Mouse (Mus musculus): ENCODE measurements around the gene Syt17. TPM values are rescaled to one million over a fixed set of nuclear protein-coding genes. Genes with fewer than 3 reads are reported as not detected.

Syt17 gene
- polyA plus RNA-seq (2017; shearing (Covaris generic)): under 1 TPM in 1 of 2 experiments, not detected in 1; 0.24 TPM

DNA sequence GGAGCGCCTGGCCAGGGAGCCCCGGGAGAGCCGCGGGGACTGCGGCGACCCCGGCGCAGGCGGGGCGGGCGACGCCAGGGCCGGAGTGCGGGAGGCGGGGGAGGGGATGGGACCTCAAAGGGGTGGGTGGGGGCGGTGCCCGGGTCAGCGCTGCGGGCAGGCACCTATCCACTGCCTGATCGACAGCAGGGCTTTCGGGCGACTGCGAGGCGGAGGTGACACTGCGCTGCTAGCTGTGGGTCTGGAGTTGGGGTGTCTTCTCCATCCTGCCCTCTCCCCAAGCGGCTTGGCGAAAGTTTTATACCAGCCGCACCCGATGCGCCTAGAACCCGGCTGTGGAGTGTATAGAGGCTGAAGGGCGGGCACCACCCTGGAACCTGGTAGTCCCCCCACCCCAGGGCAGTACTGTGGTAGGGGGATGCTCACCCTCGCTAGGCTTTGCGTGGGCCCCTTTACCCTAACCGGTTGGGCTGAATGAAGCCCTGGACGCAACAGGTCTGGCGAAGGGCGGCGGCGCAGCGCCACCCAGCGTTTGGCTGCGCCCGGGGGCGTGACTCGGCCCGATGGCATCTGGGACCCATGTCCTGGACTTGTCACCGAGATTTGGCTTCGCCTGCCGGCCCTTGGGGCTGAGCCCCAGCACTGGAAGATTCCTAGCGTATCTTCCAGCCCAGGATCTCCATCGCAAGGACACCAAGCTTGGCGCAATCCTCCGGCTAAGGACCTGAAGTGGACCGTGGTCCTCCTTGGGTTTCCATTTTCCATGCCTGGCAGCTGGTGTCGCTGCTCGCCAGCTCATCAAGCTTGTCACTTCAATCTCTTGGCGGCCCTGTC lies at the start of gene Syt17:
Syt17 (minus strand) TSS at position 89 of the 834 bp plus-strand sequence.
- no peak for ATAC-seq

DNA sequence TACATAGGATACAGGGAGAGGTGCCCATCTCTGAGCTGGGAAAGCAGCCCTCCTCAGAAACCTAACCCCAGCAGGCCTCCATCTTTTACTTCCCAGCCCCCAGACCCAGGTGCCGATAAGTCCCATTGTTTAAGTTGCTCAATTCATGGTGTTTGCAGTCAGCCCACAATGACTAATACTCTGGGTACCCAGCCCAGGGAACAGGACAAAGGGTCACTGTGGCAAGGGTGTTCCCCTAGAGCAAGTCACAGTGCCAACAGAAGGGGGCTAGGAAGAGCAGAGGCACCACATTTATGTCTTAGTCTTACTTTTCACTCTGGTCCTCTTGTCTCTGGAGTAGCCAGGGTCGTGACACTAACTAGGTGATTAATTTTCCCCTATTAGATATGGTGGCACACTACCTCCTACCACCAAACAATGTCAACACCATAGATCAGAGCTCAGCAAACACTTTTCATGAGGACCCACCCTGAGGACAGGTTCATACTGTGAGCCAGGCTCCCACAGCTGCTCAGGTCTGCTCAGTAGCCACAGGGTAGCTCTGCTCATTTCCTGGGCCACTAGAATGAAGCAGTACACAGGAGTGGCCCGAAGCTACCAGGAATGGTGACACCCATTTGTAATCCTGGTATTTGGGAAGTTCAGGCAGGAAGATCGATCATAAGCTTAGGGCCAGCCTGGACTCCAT lies 47.0 kb upstream of the Syt17 start:
- ATAC-seq: no peak

DNA sequence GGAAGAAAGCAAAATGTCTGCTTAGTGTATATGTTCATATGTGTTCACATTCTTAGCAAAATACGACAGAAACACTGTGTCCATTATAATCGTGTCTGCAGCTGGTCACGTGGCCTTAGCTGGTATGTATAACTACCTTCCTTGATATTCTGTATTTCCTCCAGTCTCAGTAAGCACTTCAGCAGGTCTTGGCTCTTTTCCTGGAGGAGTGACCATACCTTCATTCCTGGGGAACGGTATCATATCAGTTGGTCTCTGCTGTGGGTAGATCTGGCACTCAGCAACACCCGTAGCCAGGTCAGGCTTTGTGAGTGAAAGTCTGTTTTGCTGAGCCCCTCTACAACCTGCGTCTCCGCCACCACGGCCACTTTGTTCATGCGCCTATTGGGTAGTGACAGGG lies 45.9 kb upstream of the Syt17 start:
- no peak for ATAC-seq

DNA sequence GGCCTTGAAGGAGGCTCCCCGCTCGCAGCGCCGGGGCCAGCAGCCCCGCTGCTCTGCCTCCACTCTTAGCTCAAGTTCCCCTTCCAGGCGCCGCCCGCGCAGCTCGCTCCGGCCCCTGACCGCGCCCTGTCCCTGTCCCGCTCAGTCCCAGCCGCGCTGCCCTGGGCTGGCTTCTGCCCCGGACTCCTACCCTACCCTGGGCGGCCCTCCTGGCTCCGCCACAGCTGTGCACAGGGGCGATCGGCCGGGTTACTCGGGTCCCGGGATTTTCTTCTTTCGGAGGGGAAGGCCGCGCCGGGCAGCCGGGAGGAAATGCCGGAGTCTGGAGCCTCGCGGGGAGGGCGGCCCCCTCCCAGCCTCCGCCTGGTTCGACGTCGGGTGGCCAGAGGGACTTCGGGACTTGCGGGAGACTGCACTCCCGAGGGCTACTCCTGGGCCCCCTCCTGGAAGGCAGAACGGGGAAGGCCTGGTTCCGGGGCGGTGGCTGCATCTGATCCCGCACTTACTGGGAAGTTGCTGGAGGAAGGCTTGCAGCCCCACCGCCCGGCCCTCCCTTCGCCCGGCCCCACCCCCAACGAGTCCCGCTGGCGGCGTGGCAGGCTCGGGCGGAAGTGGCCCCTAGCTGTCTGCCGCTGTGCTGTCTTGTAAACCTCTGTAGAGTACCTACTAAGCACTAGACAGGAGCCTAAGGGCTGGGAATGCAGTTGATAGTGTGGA lies 43.6 kb upstream of the Syt17 start, which contains the start of gene Itpripl2:
Itpripl2 (minus strand) TSS at position 545 of the 717 bp plus-strand sequence.
- ATAC-seq: peak; percentile 84

DNA sequence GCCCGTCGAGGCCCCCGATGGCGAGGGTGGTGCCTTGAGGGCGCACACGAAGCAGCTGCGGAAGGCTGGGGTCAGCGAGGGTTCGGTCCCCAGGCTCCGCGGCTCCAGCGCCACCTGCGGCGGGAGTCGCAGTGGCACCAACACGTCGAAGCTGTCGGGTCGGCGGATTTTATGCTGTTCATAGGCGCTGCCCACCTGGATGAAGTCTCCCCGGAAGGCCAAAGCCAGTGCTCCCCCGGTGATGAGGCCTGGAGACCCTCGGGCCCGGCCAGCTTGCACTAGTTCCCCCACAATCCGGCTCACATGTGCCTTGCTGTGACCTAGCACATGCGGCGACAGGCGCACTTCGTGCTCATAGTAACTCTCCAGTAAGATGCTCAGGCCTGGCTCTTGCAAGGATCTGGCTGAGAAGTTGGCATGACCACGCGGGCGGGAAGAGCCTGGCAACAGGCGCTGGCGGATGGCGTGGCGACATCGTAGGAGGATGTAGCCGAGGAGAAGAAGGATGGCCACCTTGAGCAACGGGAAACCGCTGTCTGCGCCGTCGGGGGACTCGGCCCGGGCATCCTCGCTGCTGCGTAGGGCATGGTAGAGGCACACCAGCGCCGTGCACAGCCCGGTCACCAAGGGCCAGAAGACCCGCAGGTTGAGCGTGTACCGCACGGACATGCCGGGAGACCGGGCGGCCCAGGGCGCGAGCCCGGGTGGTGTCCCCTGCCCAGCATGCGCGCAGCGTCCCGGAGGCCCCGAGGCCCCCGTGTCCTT lies 42.8 kb upstream of the Syt17 start:
- ATAC-seq: peak; percentile 7

DNA sequence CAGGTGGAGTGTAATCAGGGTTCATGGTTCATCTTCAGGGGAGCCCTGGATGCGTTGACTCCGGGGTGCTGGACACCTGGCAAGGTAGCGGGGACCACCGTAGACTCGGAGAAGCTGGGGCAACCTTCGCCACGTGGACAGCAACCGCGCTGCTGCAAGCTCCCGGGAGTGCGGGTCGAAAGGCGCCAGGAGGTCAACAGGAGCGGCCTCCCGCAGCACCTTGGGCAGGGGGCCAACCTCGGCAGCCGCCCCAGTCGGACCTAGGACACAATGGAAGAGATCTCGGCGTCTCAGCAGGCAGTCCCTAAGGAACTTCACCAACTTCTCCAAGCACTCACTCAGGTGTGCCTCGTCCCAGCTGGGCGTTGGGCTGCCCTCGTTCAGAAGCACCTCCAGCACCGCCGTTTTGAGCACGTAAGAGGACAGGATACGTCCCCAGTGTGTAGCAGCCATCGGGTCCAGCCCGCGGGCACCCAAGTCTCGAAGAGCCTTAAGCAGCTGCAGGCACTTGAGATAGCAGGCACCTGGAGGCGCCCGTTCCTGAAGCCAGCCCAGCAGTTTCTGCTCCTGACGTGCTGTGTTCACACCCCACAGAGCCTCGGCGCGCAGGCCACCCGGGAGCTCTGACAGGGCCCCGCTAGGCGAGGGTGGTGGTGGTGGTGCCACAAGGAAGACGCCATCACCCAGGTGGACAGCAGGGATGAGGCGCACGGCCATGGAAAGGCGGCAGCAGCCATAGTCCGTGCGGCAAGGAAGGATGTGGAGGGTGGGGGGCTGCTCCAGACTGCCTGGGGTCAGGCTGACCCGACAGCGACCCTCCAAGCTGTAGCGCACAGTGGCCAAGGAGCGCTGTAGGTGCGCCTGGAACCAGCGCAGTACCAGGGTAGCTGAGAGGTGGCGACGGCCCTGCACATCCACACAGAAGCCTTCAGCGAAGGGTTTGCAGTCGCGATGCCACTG lies 42.0 kb upstream of the Syt17 start:
- ATAC-seq: no peak

DNA sequence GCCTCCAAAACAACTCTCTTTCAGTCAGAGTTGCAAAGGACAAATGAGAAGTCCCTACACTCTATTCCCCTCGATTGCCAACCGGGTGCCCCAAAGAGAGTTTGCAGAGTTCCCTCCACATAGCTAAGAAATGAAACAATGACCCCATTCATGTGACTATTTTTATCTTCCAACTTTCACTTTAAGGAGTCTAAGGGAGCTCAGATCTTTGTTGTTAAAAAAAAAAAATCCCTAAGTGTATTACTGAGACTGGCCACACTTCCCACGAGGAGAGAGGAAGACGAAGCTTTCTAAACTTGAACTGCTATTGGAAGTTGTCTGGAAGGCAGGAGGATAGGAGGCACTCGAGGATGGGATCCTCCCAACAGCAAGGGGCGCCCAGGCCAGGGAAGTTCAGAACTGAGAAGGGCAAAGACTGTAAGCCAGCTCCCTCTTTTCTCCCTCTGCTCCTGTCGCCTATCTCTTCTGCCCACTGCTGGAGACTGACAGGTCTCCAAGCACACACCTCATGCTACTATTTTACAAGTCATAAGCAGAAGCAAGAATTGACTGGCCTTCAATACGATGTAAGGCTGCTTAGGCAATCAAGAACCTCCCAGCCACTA lies 40.1 kb upstream of the Syt17 start:
- no peak for ATAC-seq

DNA sequence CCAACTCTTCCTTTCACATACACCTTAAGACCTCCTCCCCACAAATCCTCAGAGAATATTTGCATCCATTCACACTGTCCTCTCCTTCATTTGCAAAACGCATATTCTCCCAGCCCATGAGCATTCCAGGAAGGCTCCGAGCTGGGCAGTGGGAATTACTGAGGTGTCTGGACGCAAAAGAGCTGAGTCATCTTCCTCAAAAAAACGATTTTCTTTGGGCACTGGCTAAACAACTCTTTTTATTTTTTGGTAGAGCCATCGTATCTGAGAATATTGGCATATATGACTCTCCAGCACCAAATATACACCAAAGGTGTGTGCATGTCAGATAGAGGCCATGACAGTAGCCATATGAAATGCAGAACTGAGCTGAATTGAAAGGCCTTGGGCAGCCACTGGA lies 38.9 kb upstream of the Syt17 start:
- ATAC-seq: no peak

DNA sequence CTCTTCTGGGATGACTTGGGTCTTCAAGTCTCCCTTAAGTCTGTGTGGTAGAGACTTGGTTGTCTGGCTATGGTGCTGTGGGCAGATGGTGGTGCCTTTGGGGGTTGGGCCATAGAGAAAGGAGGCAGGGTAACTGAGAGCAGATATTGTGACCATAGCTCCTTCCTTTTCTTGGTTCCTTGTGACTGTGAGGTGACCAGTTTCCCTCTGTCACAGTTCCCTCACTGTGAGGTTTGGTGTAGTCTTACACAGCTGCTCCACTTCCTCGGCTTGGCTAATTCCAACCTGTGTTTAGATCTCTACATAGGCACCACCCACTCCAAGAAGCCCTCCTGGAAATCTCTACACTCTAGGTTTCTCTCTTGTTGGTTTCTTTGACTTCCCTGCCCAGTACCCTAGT lies 36.0 kb upstream of the Syt17 start:
- no peak for ATAC-seq

DNA sequence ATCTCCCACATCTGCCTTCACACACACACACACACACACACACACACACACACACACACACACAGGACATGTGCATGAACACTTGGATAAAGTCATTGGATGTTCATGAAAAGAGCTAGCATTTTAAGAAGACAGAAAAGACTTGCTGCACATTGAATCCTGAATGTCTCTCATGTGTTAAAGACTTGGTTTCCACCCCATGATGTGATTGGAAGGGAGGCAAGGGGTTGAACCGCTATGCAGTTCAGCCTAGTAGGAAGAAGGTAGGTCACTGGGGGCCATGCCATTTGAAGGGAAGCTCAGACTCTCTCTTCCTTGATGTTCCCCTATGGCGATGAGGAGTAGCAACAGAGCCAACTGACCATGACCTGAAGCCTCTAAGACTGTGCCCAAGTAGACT lies 34.0 kb upstream of the Syt17 start:
- no peak for ATAC-seq

DNA sequence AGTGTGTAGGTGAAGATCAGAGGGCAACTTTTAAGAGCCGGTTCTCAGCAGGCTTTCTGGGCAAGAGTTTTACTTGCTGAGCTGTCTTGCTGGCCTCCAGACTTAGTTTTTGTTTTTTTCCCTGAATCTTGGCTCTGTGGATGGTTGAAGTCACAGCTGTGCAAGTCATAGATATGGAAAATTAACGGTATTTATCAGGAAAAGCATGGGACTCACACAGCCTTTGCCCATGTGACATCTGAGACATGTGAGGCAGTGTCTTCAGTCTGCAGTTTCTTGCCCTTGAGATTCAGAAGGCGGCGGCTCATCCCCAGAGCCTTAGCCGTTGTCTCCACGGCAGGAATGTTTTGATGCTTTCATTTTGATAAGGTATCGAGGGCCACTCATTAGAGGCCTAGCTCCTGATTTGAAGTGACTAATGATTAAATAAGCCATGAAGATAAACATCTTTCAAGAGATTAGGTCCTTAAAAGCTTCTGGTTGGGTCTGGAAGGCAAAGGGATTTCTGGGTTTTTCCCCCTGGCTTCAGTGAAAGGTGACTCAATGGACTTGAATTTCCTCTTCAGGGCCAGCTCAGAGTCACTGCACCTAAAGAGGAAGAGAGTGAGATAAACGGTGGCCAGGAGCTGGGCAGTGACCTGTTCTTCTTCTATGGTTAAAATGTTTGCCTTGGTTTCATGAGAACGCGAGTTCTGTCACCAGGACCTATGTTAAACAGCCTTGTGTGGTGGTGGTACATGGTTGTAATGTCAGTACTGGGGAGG lies 33.2 kb upstream of the Syt17 start:
- ATAC-seq: no peak

DNA sequence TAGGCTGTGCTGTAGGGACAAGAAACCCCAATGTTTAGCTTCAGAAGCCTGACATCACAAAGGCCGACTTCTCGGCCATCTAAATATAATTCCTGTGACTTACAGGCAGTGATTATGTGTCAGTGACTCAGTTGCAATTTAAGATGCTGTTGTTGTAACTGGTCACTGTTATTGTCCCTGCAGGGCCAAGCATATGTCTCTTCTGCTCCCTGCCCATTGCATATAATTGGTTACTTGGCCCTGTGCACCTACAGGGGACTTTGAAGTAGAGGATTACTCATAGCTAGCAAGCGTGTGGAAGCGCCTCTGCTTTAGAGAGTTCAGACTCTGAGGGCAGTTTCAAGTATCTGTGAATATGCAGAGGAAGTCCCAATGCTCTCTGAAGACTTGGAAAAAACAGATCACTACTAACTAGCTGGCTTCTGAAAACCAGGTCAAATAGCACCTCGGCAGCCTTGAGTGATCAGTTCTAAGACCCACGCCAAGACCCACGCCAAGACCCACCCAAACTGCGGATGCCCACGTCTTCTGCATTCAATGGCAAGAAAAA lies 32.2 kb upstream of the Syt17 start:
- ATAC-seq: no peak

DNA sequence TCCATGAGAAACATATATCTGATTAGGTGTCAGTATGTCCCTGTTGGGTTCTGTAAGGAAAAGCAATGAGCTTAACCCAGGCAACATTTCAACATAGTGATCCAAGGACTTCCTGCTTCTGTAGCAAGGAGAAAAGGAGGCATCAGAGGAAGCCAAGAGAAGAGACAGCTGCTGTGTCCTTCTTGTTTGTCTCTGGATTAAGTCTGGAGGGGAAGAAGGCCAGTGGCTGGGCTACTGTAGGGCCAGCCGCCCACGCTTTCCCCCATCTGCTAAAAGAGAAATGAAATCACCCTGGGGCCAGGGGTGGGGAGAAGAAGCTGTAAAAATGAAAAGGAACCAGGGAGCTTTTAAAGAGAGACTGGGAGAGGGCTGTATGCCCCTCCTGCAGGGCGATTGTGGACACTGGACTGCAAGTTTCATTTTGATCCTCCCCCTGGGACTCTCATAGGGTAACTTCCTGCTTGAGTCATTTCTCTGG lies 30.9 kb upstream of the Syt17 start:
- ATAC-seq: no peak

DNA sequence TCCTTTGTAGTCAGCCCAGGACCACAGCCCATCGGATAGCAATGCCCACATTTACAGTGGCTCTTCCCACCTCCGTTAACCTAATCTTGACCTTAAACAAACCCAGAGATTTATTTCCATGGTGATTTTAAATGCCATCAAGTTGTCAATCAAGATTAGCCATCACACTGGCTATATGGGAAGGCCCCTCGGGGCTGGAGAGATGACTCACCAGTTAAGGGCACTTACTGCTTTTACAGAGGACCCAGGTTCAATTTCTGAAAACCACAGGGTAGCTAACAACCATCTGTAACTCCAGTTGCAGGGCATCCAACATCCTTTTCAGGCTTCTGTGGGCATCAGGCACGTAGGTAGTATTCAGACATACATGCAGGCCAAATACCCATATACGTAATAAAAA lies 28.4 kb upstream of the Syt17 start:
- ATAC-seq: no peak

DNA sequence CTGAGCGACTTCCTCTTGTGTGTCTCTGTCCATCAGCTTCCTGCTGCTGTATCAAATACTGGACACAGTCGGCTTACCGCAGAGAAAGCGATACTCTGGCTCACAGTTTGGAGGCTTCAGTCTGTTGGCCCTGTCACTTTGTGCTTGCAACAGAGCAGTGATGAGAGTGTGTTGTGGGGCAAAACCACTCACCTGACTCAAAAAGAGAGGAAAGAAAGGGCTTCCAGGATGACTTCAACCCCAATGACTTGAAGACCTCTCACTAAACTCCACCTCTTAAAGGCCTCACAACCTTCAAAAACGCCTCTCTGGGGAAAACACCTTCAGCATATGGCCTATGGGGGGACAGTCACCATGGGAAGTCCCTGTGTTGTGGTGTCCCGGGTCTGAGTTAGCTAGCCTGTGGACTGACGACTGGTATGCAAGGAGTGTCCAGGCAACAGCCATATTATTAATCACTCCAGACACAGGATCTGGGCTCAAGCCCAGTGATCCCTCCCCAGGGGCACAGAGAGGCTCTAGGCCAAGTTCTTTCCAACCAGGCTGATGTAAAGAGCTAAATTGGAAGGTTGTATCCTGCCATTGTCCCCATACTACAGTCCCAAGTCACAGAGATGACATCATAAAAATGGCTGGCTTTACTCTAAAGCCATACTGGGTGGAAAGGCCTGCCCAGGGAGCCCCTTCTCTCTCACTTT lies 27.1 kb upstream of the Syt17 start:
- ATAC-seq: no peak

DNA sequence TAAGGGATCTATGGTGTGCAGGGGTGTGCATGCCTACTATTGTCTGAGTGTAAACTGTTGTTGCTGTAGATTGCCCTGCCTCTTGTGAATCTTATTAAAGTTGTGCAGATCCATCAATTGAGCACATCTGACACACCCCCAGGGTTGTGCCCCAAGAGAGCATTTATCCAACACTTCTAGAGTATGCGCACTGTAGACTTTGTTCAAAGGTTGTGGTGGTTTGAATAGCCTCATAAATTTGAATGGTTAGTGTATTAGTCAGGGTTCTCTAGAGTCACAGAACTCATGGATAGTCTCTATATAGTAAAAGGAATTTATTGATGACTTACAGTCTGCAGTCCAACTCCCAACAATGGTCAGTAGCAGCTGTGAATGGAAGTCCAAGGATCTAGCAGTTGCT lies 24.9 kb upstream of the Syt17 start:
- ATAC-seq: no peak

DNA sequence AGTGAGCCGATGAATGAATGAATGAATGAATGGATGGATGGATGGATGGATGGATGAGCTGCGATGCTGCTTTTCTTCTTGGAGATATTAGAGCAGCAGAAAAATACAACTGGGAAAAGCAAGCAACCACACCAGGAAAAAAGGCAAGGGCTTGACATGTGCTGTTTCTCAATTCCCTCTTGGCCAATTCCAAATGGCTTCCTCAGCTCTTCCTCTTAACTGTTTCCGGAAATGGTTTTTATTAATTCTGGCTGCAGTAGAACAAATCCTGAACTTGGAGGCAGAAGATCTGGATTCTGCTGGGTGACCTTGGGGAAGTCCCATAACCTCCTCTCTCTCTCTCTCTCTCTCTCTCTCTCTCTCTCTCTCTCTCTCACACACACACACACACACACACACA lies 20.0 kb upstream of the Syt17 start:
- ATAC-seq: no peak

DNA sequence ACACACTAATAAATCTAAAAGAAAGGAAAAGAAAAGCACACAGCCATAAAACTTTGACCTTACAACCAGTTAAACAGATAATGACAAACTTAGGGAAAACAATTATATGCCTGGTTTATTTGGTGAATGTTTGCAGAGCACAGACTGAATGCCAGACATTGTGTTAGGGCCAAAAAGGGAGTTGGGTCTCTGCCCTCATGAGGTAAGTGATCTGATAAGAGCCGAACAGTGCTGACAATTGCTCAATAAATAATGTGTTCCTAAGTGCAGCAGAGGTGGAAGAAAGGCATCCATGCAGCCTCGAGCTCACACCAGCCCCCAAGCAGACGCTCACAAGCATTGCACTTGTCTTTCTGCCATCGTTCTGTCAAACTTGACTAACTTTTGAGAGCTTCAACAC lies 16.4 kb upstream of the Syt17 start:
- ATAC-seq: no peak

All from activated CD4-positive, CD25-positive, alpha-beta regulatory T cell, adult 4 months (primary cell).